Mouse (Mus musculus) testis, postnatal 10 days (tissue): ENCODE data around the gene Wdr17.
A peak's percentile ranks its signal among the peaks of the same experiment; 100 is the strongest.
"Not testable (repeated sequence)": the region's sequence is repeated elsewhere in the genome, so short reads cannot be mapped to it uniquely, and the experiment has no call there.

Source experiments
- DNase-seq: peaks from one replicate; pipeline ENCODE4 v3.0.0; 2021; ENCODE audit warnings: low spot score

Wdr17 gene

GRCm38 (mm10) chr8:54791858-54792698 lies 94.9 kb downstream of the Wdr17 start:
- no peak for DNase-seq

GRCm38 (mm10) chr8:54780134-54780942 lies 106.6 kb downstream of the Wdr17 start:
- DNase-seq = peak; percentile 47

- peak; percentile 42 for DNase-seq
Observed at GRCm38 (mm10) chr8:54779317-54780133, 107.5 kb downstream of the Wdr17 start.

- no peak for DNase-seq
Observed at GRCm38 (mm10) chr8:54777012-54777411, 110.0 kb downstream of the Wdr17 start.

GRCm38 (mm10) chr8:54776241-54776640 lies 110.7 kb downstream of the Wdr17 start:
- DNase-seq = no peak

DNA sequence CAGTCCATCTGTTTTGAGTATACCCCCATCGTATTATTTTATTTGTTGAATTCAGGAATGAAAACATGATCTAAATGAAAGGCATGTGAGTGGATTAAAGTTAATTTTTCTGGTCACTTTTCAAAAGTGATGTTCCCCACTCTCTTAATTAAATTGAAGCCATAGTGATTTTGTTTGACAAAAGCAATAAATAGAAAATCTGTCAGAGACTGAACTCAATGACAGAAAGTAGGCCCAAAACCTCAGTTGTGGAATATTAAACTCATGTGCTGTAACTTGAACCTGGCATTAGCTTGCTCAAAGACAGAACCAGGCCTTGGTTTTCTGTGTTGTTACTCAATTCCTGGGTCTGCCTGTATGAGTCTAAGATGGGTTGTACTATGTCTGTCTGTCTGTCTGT lies 129.3 kb downstream of the Wdr17 start:
- no peak for DNase-seq

DNA sequence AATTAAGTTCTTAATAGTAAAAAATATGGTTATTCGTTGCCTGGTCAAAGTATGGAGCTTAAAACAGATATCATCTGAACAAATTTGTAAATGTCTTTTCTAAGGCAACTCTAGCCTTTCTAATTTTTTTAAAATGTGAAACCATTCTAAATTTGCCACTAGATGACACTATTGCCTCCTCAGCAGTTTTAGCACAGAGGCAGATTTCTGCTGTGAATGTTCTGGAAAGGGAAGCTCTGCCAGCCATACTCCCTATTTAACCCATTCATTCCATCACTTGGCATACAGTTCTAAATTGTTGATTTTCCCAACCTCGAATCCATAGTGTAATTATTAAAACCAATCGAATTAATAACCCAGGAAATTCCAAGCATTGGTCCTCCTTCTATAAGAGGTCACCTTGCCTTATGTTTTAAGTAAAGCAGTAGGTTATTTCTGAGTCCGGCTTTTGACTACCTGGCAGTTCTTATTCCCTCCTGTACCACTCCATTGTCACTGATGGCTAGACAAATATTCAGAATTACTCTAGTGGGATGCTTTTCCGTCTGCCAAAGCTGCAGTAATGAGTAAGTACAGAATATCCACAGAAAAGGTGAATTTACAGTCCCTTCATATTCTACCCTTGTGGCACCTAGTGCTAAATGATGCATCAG lies 150.2 kb downstream of the Wdr17 start:
- no peak for DNase-seq

GRCm38 (mm10) chr8:54724668-54725035 lies 162.3 kb downstream of the Wdr17 start:
- no peak for DNase-seq

DNA sequence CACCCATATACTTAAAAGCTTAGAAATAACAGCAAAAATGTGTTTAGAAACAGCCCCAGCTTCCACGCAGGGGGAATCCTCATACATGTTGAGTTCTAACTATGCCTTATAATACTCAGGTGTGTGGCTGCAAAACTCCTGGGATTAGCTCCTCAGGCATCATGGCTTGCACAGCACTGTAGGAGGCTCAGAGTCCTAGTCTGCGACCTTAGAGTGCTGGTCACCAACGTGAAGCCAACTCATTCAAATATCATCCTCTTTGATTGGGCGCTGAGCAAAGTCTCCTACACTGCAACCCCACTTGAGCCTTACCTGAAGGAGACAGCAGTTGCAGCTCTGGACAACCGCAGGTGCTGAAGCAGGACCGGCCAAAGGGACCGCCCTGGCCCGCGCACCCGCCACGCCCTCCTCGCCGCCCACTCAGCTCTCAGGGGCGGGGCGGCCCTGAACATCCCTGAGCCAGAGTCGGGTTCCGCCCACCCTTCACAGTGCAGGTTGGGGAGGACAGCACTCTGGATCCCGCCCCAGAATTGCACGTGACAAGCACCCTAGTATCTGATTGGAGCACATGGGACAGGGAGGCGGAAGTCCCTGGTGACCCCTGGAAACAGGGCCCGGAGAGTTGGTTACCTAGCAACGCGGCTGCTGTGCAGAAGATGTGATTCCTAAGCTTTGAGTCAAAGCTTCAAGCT lies 162.9 kb downstream of the Wdr17 start:
- DNase-seq = peak; percentile 86

DNA sequence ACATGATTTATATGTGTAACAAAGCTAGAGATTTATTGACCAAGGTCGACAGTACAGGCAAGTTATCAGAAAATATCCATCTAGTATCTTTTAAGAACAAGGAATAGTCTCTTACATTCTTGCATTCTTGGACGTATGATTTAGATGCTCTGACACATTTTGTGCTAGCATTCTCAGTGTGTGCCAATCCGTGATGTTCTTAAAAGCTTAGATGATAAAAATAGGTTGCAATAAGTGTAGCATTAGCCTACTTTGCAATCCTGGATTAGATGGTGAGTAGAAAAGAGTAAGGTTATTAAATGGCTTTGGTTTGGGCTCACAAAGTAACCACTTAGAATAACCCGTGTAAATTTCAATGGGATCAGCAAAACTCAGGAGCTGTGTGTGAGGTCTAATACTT lies 168.5 kb downstream of the Wdr17 start:
- no peak for DNase-seq

DNA sequence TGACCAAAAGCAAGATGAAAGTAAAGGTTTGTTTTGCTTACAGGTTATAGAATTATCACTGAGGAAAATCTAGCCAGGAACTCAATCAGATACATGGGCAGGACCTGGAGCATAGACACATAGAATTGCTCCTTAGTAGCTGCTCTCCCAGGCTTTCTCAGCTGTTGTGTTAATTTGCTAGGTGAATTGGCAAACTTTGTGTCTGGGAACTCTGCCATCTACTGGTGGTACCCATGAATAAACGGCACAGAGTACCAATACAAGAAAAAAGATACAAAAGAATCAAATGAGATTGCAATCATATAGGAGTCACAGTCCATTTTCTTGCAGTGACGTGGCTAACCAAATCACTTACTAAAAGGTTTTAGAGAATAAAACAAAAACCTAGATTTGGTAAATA lies 181.2 kb downstream of the Wdr17 start:
- DNase-seq = no peak

- DNase-seq = no peak
Observed at GRCm38 (mm10) chr8:54671806-54672205, 215.2 kb downstream of the Wdr17 start.

DNA sequence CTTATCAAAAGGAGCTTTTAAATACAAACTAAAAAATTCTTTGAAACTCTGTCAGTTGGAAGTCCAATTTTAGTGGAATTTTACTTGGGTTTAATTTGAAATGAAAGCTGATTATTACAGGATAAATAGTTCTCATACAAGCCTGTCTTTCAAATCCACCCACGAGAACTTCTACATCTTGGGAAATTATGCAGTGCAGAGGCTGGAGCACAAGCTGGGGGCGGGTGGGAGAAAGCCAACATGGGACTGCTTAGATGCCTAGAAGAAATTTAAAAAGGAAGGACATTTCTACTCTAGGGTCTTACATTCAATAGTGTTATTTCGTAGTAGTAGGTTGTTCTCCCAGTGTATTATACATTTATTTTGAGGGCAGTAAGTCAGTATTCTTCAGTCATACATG lies 219.2 kb downstream of the Wdr17 start:
- DNase-seq = no peak

DNA sequence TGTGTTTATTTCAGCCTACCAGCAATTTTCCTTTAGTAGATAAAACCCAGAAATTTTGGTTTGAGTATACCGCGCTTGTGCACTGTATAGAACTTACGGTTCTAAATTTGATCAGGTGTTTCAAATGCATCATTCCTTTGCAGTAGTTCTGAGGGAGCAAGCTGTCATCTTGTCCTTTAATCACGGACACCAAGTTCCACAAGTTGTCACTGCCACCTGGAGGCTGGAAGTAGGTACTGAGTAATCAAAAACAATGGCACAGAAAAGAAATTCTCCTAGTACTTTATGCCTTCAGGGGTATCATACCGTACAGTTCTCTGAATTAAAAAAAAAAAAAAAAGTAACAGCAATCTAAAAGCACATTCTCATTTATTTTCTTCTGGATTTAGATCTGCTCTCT lies 226.3 kb downstream of the Wdr17 start:
- peak; percentile 52 for DNase-seq

GRCm38 (mm10) chr8:54659703-54660102 lies 227.3 kb downstream of the Wdr17 start:
- no peak for DNase-seq

GRCm38 (mm10) chr8:54638634-54639033 lies 248.3 kb downstream of the Wdr17 start:
- no peak for DNase-seq

- not testable (repeated sequence) for DNase-seq
Observed at GRCm38 (mm10) chr8:54616710-54617109, 270.3 kb downstream of the Wdr17 start.

DNA sequence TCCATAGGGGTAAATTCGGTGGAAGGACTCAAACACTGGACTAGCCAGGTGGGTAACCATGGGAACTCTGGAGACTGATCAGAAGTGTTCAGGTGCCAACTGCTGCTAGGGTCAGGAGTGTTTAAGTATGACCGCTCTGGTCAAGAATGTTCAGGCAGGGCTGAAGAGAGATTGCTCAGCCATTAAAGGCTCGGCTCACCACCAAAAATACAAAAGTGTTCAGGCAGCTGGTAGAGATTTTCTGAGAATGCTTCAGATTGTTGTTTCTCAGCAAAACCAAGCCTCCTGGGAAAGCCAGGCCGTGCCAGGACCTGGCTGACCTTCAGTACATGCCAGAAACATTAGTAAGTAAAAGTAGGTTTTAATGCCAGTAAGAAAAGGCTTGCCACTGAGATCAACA lies 276.7 kb downstream of the Wdr17 start:
- no peak for DNase-seq

DNA sequence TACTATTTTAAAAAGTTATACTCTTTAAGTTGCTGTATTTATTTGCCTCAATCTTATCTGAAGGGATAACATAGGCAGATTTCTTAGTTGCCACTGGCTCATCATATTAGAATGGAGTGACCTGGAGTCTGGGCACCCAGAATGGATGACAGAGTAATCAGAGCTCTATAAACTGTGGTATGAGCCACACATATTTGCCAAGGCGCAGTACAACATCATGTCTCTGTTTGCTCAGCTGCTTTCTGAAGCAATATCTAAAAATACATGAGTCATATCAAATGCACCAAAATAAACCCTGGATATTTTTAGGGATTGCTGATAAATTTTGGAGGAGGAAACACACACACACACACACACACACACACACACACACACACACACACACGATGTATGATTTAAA lies 277.6 kb downstream of the Wdr17 start:
- DNase-seq = no peak

DNA sequence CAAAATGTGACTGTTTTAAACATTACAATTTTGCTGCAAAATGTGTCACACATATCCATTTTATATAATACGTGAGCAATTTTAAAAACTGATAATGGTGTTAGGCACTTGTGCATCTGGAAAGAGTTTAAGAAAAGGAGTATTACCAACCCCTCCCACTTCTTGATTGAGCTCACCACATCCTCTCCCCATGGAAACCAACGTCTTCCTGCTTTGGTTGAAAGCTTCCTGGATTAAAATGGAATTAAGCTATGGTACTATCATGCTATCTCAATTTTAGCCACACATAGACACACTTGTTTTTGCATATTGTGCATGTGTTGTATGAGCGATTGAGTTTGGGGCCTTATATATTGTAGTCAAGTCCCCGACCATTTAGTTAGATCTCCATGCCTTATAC lies 283.5 kb downstream of the Wdr17 start:
- DNase-seq = no peak

- peak; percentile 54 for DNase-seq
Observed at GRCm38 (mm10) chr8:54600671-54601251, 286.2 kb downstream of the Wdr17 start, which contains the start of gene Spata4. Spata4 (plus strand) TSS chr8:54600781.
